Mouse (Mus musculus): ENCODE data around the gene Crabp2. TPM values are rescaled to one million over a fixed set of nuclear protein-coding genes. Genes with fewer than 3 reads are reported as not detected.

Crabp2 gene
- total RNA-seq, 2 experiments from 2014 or later = not detected

- ATAC-seq (replicated peaks; ENCODE audit: poor library complexity) = no peak
Measured at GRCm38 (mm10) chr3:87952440-87952839, 4.0 kb downstream of the Crabp2 start.

- ATAC-seq (replicated peaks; ENCODE audit: poor library complexity) = no peak
Measured at GRCm38 (mm10) chr3:87958056-87958455, 9.6 kb downstream of the Crabp2 start.

- no peak for ATAC-seq (replicated peaks; ENCODE audit: poor library complexity)
Measured at GRCm38 (mm10) chr3:87958476-87958875, 10.0 kb downstream of the Crabp2 start.

- ATAC-seq (replicated peaks; ENCODE audit: poor library complexity) = no peak
Measured at GRCm38 (mm10) chr3:87958967-87959366, 10.5 kb downstream of the Crabp2 start.

GRCm38 (mm10) chr3:87959371-87959770 is 10.9 kb downstream of the Crabp2 start:
- ATAC-seq (replicated peaks; ENCODE audit: poor library complexity) = no peak

GRCm38 (mm10) chr3:87960191-87960585 is 11.7 kb downstream of the Crabp2 start:
- no peak for ATAC-seq (replicated peaks; ENCODE audit: poor library complexity)

DNA sequence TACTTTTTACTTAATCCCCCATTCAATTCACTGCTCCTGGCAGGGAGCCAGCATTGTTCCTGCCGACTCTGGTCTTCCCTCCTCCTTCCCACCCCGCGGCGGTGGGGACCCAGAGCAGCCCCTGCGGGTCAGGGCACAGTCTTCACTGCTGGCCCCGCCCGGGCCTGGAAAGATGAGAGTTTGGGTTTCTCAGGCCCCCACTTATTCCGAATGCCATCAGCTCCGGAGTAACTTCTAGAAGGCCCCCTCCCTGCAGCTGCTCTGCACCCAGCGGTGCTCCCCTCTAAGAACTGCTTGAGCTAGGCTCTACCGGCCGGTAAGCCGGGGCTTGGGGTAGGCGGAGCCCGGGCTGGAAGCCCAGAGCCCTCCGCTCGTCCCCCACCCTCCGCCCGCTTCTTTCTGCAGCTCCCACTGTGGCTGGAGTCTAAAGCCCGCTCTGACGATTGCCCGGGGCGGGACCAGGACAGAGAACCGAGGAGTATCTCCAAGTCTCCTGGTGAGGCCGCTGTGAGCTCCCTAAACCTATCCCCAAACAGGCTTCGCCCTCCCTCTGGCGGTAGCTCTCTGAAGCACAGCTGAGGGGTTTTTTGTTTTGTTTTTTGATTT is 12.2 kb downstream of the Crabp2 start:
- peak; percentile 99 for ATAC-seq (replicated peaks; ENCODE audit: poor library complexity)

- ATAC-seq (replicated peaks; ENCODE audit: poor library complexity) = peak; percentile 78
Measured at GRCm38 (mm10) chr3:87970184-87970938, 21.9 kb downstream of the Crabp2 start.

GRCm38 (mm10) chr3:87970939-87971488 is 22.5 kb downstream of the Crabp2 start, which contains the start of gene Nes:
TSS of gene Nes (plus strand) at chr3:87971078.
- ATAC-seq (replicated peaks; ENCODE audit: poor library complexity) = 0 out of 2 replicates have a peak, but pooled peaks have one; percentile 19

GRCm38 (mm10) chr3:87971489-87972202 is 23.2 kb downstream of the Crabp2 start:
- no peak for ATAC-seq (replicated peaks; ENCODE audit: poor library complexity)

- ATAC-seq (replicated peaks; ENCODE audit: poor library complexity) = no peak
Measured at GRCm38 (mm10) chr3:87972203-87972664, 23.8 kb downstream of the Crabp2 start.

GRCm38 (mm10) chr3:87972776-87973175 is 24.3 kb downstream of the Crabp2 start:
- ATAC-seq (replicated peaks; ENCODE audit: poor library complexity) = no peak

GRCm38 (mm10) chr3:87973593-87974380 is 25.3 kb downstream of the Crabp2 start:
- ATAC-seq (replicated peaks; ENCODE audit: poor library complexity) = no peak

- no peak for ATAC-seq (replicated peaks; ENCODE audit: poor library complexity)
Measured at GRCm38 (mm10) chr3:87974381-87974987, 26.0 kb downstream of the Crabp2 start.

- no peak for ATAC-seq (replicated peaks; ENCODE audit: poor library complexity)
Measured at GRCm38 (mm10) chr3:87979493-87979892, 31.0 kb downstream of the Crabp2 start.

DNA sequence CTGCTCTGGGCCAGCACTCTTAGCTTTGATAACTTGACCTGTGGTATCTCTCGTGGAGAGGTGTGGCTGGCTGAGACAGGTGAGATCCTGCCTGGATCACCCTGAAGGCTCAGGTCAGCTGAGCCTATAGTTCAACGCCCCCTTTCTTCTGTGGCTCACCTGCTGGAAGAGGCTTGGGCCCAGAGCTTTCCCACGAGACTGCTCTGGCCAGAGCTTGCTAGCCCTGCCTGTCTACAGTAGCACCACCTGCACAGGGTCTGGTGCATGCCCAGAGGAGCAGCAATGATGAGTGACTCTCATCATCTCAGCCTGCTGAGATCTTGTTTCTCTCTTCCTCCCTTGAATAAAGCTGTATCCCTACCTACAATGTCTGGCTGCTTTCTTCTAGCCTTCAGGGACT is 31.6 kb downstream of the Crabp2 start:
- no peak for ATAC-seq (replicated peaks; ENCODE audit: poor library complexity)

- ATAC-seq (replicated peaks; ENCODE audit: poor library complexity) = no peak
Measured at GRCm38 (mm10) chr3:87980728-87981127, 32.3 kb downstream of the Crabp2 start.

DNA sequence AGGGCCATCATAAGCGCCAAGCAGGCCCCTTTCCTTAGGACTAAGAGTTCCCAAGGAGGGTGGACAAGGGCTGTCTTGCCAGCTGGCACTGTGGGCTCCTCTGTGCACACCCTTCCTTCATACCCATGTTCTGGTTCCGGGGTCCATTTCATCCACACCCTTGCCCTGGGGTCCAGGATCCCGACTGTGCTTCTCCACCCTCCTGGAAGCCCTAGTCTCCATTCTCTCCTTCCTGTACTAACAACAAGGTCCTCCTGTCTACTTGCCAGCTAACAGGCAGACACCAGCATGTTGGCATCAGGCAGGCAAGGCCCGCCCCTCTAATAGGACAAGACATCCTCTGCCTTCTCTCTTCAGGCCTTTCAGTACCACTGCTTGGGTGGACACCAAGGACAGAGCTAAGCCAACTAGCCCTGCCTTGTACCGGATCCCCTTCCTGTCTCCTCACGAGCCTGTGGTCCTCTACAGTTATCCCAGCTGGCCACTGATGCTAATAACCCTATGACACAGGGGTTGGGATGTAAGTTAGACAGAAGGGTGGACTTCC is 32.8 kb downstream of the Crabp2 start:
- no peak for ATAC-seq (replicated peaks; ENCODE audit: poor library complexity)

- ATAC-seq (replicated peaks; ENCODE audit: poor library complexity) = no peak
Measured at GRCm38 (mm10) chr3:87981894-87982835, 33.7 kb downstream of the Crabp2 start.

Measured in megakaryocyte progenitor cell, adult 5-6 weeks (primary cell).